Mouse (Mus musculus) T-helper 1 cell (primary cell): ENCODE measurements around the gene AC134908.4.
"Not testable (repeated sequence)": the region's sequence is repeated elsewhere in the genome, so short reads cannot be mapped to it uniquely, and the experiment has no call there.

ENCODE experiments used
- in situ Hi-C: fragments of 300-600 bp; cut with MboI, MseI; formaldehyde crosslinking; loops from one replicate; pipeline ENCODE4 v1.15.1; 2025; ENCODE audit warnings: high pct_unique_total_duplicates

Gene AC134908.4

GRCm38 (mm10) chr17:25775318-25776062, 20.0 kb downstream of the AC134908.4 start:
- in situ Hi-C loops = no loop called here

DNA sequence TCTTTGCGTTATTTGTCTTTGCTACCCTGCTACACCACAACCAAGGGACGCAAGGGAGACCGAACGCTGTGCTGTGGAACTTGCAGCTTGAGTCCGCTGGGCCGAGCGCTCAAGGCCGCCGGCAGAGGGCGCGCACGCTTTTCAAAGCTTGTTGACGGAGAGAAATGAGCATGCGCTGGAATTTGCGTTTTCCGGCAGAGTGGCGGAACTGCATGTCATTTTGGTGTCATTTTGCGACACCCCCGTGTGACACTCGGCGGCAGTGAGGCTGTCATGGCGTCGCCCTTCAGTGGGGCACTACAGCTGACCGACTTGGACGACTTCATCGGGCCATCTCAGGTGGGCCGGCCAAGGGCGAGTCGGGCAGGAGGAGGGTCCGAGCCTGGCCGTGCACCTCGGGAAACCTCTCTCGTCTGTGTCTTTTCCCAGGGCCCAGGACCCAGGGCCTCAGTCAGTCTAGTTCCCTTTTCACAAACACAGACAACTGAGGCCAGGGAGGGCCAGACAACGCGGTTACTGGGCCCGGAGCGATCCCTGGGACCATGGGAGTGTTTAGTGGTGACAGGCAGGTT, 21.8 kb downstream of the AC134908.4 start, which contains the start of gene Narfl:
TSS of gene Narfl (plus strand) at position 228 of the 572 bp plus-strand sequence.
- in situ Hi-C loops = no loop called here

DNA sequence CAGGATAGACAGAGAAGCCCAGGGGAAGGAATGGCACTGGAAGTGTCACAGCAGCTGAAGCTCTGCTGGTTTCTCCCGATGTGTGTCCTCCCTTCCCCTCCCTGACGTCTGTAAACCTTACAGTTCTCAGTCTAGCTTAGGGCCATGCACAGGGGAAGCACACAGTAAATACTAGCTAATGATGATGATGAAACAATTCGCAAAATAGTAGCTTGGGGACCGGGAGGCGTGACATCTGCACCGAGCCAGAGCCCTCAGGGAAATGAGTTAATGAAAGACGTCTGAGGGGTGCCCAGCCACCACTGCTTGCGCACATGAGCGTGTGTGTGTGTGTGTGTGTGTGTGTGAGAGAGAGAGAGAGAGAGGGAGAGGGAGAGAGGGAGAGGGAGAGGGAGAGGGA, 26.1 kb downstream of the AC134908.4 start:
- in situ Hi-C loops = no loop called here

GRCm38 (mm10) chr17:25765886-25766285, 29.6 kb downstream of the AC134908.4 start:
- in situ Hi-C loops = no loop called here

DNA sequence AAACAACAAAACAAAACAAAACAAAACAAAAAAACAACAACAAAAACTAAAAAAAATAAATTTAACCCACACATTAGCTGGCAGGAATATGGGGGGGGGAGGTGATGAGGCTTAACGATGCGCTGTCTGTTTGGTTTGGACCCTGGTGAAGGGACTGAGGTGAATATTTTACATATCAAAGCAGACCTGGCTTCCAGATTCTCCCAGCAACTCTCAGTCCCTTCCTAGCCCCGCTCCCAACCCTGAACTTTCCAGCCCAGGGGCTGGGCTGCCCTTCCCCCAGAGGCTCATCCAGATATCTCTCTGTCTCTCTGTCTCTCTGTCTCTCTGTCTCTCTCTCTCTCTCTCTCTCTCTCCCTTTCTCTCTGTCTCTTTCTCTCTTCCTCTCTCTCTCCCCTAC, 32.9 kb downstream of the AC134908.4 start:
- in situ Hi-C loops = no loop called here

DNA sequence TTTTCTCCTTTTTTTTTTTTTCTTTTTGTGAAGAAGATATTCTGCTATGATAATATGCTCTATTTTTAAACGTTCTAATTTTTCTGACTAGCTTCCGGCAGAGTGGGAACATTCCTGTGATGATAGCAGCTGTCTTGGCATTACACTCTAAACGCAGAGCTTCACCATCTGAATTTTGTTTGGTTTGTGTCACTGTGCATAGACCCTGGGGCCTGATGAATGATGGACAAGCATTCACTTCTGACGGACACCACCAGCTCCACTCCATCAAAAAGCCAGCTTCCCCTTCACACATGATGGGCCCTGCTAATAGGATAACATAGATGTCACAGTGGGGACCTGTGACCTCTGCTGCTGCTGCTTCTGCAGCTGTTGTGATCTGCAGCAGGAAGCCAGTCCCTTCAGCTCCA, 33.9 kb downstream of the AC134908.4 start:
- in situ Hi-C loops = no loop called here

GRCm38 (mm10) chr17:25760148-25760547, 35.3 kb downstream of the AC134908.4 start:
- in situ Hi-C loops = no loop called here

DNA sequence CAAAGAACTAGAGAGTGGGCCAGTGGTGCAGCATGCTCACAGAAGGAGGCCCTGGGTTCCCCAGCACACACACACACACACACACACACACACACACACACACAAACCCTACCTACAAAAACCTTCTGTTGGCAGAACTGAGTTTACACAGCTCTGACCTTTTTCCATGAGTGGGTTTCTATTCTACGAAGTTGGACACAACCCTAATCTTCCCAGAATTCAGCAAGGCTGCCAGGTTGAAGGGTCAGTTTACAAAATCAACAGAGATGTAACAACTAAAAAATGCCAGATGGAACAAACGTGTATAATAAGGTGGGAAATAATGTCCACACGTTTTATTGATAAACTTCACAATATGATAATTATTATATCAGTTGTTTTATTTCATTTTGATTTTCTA, 37.8 kb downstream of the AC134908.4 start:
- in situ Hi-C loops = no loop called here

DNA sequence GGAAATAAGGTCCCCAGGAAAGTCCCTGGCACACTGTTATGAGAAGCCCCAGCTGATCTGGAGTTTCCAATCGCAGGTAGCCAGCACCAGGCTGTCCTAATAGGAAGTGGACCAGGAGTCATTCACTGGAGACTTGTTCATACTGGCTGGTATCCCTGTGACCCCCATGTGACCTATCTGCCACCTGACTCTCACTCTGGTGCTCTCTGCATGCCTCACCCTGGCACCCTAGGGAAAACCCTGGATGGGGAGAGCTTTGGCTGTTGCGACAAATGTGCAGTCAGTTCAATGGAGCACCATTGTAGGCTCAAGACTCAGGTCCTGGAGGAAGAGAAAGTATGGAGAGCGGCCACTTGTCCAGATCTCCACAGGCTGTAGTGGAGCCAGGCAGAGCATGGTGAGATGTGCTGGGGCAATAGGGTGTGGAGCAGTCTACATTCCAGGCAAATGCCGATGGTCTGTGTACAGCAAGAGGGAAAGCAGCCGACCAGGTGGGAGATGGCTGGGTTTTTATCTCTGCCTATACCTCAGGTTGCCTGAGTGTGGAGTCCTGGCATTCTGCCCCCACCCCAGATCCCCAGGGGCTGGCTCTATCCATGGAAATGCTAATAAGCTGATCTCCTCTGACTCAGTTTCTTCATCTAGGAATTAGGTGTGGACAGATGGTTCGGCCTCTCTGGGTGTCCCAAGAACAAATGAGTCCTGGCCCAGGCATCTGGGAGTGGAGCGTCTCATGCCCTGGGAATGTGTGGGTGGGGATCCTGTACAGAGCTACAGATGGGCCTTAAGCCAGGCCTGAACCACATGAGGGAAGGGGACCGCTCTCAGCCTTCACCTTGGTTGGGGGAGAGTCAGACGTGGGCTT, 38.8 kb downstream of the AC134908.4 start:
- in situ Hi-C loops = no loop called here

- in situ Hi-C loops = no loop called here
Observed at GRCm38 (mm10) chr17:25755627-25756377, 39.7 kb downstream of the AC134908.4 start.

DNA sequence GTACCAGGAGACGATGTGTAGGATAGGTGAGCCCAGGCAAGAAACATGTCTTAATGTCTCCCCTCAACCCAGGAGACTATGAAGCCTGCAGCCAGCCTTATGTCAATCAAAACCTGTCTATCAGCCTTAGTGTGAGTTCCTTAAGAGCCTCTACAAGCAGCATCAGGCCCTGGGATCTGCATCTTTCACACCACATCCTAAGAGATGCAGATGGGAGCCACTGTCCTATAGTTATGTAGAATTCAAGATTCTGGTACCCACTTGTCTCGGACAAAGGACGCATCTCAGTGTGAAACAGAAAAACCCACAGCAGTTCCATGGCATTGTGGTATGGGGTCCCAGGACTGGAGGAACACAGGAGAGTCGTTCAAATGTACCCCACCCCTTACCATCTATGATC, 40.4 kb downstream of the AC134908.4 start:
- in situ Hi-C loops = no loop called here

DNA sequence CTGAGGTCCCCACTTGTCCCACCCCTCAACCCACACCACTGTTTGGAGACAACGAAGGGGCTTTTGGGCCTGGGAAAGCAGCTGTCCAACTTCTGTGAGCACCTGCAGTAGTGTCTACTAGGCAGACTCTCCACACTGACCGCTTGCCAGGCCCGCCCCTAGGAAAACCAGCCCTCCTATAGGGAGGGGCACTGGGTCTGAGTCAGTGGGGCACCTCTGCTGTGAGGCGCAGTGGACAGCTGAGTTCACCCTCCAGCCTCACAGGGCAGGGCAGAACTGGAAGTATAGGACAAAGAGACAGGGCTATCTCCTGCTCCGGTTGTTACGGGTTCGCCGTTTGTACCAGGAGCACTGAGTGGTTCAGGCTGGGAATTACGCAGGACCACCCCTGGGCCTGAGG, 41.2 kb downstream of the AC134908.4 start, which contains the start of gene Msln:
TSS of gene Msln (minus strand) at position 138 of the 400 bp plus-strand sequence.
- in situ Hi-C loops = no loop called here

GRCm38 (mm10) chr17:25751446-25751845, 44.0 kb downstream of the AC134908.4 start:
- in situ Hi-C loops = no loop called here

GRCm38 (mm10) chr17:25749314-25749713, 46.1 kb downstream of the AC134908.4 start:
- in situ Hi-C loops = no loop called here

- in situ Hi-C loops = no loop called here
Observed at GRCm38 (mm10) chr17:25748238-25748637, 47.2 kb downstream of the AC134908.4 start.

- in situ Hi-C loops = no loop called here
Observed at GRCm38 (mm10) chr17:25744311-25744710, 51.1 kb downstream of the AC134908.4 start.

DNA sequence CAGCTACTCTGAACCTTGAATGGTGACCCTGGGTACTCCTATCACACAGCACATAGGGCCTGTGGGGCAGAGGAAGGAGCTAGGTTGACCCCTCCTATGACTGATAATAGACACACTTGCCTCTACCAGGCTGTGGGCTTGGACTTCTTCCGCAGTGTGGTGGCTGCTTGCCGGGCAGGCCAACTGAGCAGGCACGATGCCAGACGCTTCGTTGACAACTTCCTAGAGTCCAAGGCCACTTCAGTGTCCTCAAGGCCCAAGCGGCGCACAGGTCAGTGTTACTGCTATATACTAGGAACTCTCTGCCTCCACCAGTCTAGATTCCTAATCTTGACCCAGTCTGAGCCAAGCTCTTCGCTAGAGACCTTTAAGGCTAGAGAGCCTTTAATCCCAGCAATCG, 51.6 kb downstream of the AC134908.4 start:
- in situ Hi-C loops = no loop called here

GRCm38 (mm10) chr17:25741471-25741870, 54.0 kb downstream of the AC134908.4 start:
- in situ Hi-C loops = not testable (repeated sequence)
